Mouse (Mus musculus): ENCODE results near the gene Exosc5. TPM values are rescaled to one million over a fixed set of nuclear protein-coding genes. Genes with fewer than 3 reads are reported as not detected.

Exosc5 gene
- total and polyA plus RNA-seq, 3 experiments = 16.6 to 23.5 (median 20.5) TPM

- no peak overlapping the region for H3K9ac ChIP-seq (ENCODE audit: low read depth, low read length)
- no peaks in the 10 kb centered on the region for H3K79me2 ChIP-seq (replicated peaks; ENCODE audit: control insufficient read depth, insufficient read depth, low read length)
- H3K4me1 ChIP-seq (ENCODE audit: control insufficient read depth, insufficient read depth, low read length) = peaks cover 8% of the 10 kb centered on the region
- H3K27me3 ChIP-seq (ENCODE audit: control insufficient read depth, insufficient read depth, low read length) = no peaks in the 10 kb centered on the region
- intact Hi-C loops (cut with DNase I) = no loop called here
- H3K4me3 ChIP-seq = no peak overlapping the region
- no peaks in the 10 kb centered on the region for H3K36me3 ChIP-seq (ENCODE audit: control insufficient read depth, insufficient read depth, low read length)
- 75% methylated on average over 13 of the region's 13 CpGs for WGBS
- TF ChIP-seq POLR2A (IDR thresholded peaks at IDR 0.05; ENCODE audit: insufficient read depth, low read depth, low read length) = no peak
- no peak for TF ChIP-seq EP300 (IDR thresholded peaks at IDR 0.05; ENCODE audit: insufficient read depth, low read depth, low read length)
- TF ChIP-seq CTCF (IDR thresholded peaks at IDR 0.05) = no peak
- no peak for DNase-seq
- H3K27ac ChIP-seq = no peak overlapping the region
Observed at GRCm38 (mm10) chr7:25699851-25700250, 40.9 kb downstream of the Exosc5 start.

GRCm38 (mm10) chr7:25700732-25701131 lies 41.8 kb downstream of the Exosc5 start:
- Histone ChIP-seq H3K27me3 (ENCODE audit: control insufficient read depth, insufficient read depth, low read length) (no peaks in the 10 kb centered on the region), H3K4me1 (ENCODE audit: control insufficient read depth, insufficient read depth, low read length) (peaks cover 13% of the 10 kb centered on the region), H3K36me3 (ENCODE audit: control insufficient read depth, insufficient read depth, low read length) (peaks cover 4% of the 10 kb centered on the region; the same call in 1 of the 2 replicates), H3K4me3 (no peak overlapping the region), H3K27ac (no peak overlapping the region), H3K9ac (ENCODE audit: low read depth, low read length) (no peak overlapping the region), H3K79me2 (replicated peaks; ENCODE audit: control insufficient read depth, insufficient read depth, low read length) (no peaks in the 10 kb centered on the region)
- intact Hi-C loops (cut with DNase I) = no loop called here
- TF ChIP-seq EP300 (IDR thresholded peaks at IDR 0.05; ENCODE audit: insufficient read depth, low read depth, low read length) (no peak), POLR2A (IDR thresholded peaks at IDR 0.05; ENCODE audit: insufficient read depth, low read depth, low read length) (no peak), CTCF (IDR thresholded peaks at IDR 0.05) (peak; percentile 49)
- DNase-seq = no peak
- WGBS = 80% methylated on average over 12 of the region's 12 CpGs

GRCm38 (mm10) chr7:25702350-25702749 lies 43.4 kb downstream of the Exosc5 start:
- Histone ChIP-seq H3K4me1 (ENCODE audit: control insufficient read depth, insufficient read depth, low read length) (peaks cover 26% of the 10 kb centered on the region), H3K4me3 (no peak overlapping the region), H3K36me3 (ENCODE audit: control insufficient read depth, insufficient read depth, low read length) (peaks cover 8% of the 10 kb centered on the region), H3K27me3 (ENCODE audit: control insufficient read depth, insufficient read depth, low read length) (no peaks in the 10 kb centered on the region), H3K79me2 (replicated peaks; ENCODE audit: control insufficient read depth, insufficient read depth, low read length) (no peaks in the 10 kb centered on the region), H3K9ac (ENCODE audit: low read depth, low read length) (no peak overlapping the region), H3K27ac (no peak overlapping the region)
- 97% methylated on average over 2 of the region's 2 CpGs for WGBS
- no peak for TF ChIP-seq POLR2A (IDR thresholded peaks at IDR 0.05; ENCODE audit: insufficient read depth, low read depth, low read length)
- TF ChIP-seq CTCF (IDR thresholded peaks at IDR 0.05) = peak; percentile 46
- DNase-seq = no peak
- intact Hi-C loops (cut with DNase I) = no loop called here

GRCm38 (mm10) chr7:25703793-25704494 lies 45.0 kb downstream of the Exosc5 start:
- Histone ChIP-seq H3K27me3 (ENCODE audit: control insufficient read depth, insufficient read depth, low read length) (no peaks in the 10 kb centered on the region), H3K9ac (ENCODE audit: low read depth, low read length) (peak overlapping the region; percentile 42; the same call in 1 of the 2 replicates), H3K36me3 (ENCODE audit: control insufficient read depth, insufficient read depth, low read length) (peaks cover 8% of the 10 kb centered on the region), H3K4me1 (ENCODE audit: control insufficient read depth, insufficient read depth, low read length) (peaks cover 35% of the 10 kb centered on the region), H3K79me2 (replicated peaks; ENCODE audit: control insufficient read depth, insufficient read depth, low read length) (no peaks in the 10 kb centered on the region), H3K4me3 (peak overlapping the region; percentile 11; the same call in 1 of the 2 replicates), H3K27ac (peak overlapping the region; percentile 27)
- intact Hi-C loops (cut with DNase I) = no loop called here
- WGBS = 31% methylated on average over 10 of the region's 10 CpGs
- DNase-seq = peak; percentile 43 to 61
- TF ChIP-seq POLR2A (IDR thresholded peaks at IDR 0.05; ENCODE audit: insufficient read depth, low read depth, low read length) = peak; percentile 60; the same call in 1 of the 2 replicates
- peak; percentile 48; the same call in 1 of the 2 replicates for TF ChIP-seq EP300 (IDR thresholded peaks at IDR 0.05; ENCODE audit: insufficient read depth, low read depth, low read length)
- no peak for TF ChIP-seq CTCF (IDR thresholded peaks at IDR 0.05)

- WGBS = 45% methylated on average over 36 of the region's 37 CpGs
- TF ChIP-seq CTCF (IDR thresholded peaks at IDR 0.05) = no peak
- TF ChIP-seq EP300 (IDR thresholded peaks at IDR 0.05; ENCODE audit: insufficient read depth, low read depth, low read length) = no peak
- TF ChIP-seq POLR2A (IDR thresholded peaks at IDR 0.05; ENCODE audit: insufficient read depth, low read depth, low read length) = no peak
- peaks cover 8% of the 10 kb centered on the region for H3K36me3 ChIP-seq (ENCODE audit: control insufficient read depth, insufficient read depth, low read length)
- H3K79me2 ChIP-seq (replicated peaks; ENCODE audit: control insufficient read depth, insufficient read depth, low read length) = no peaks in the 10 kb centered on the region
- DNase-seq = no peak
- no peaks in the 10 kb centered on the region for H3K27me3 ChIP-seq (ENCODE audit: control insufficient read depth, insufficient read depth, low read length)
- H3K27ac ChIP-seq = peak overlapping the region; percentile 68
- H3K4me3 ChIP-seq = no peak overlapping the region; the same call in 1 of the 2 replicates
- no peak overlapping the region for H3K9ac ChIP-seq (ENCODE audit: low read depth, low read length)
- intact Hi-C loops (cut with DNase I) = no loop called here
- peaks cover 40% of the 10 kb centered on the region for H3K4me1 ChIP-seq (ENCODE audit: control insufficient read depth, insufficient read depth, low read length)
Observed at GRCm38 (mm10) chr7:25704716-25705364, 45.9 kb downstream of the Exosc5 start.

- H3K4me1 ChIP-seq (ENCODE audit: control insufficient read depth, insufficient read depth, low read length) = peaks cover 43% of the 10 kb centered on the region
Observed at GRCm38 (mm10) chr7:25705801-25706251, 46.9 kb downstream of the Exosc5 start.

More at GRCm38 (mm10) chr7:25705801-25706251, 46.9 kb downstream of the Exosc5 start:
- Histone ChIP-seq H3K36me3 (ENCODE audit: control insufficient read depth, insufficient read depth, low read length) (peaks cover 8% of the 10 kb centered on the region), H3K79me2 (replicated peaks; ENCODE audit: control insufficient read depth, insufficient read depth, low read length) (no peaks in the 10 kb centered on the region), H3K4me3 (no peak overlapping the region), H3K9ac (ENCODE audit: low read depth, low read length) (no peak overlapping the region), H3K27ac (peak overlapping the region; percentile 85), H3K27me3 (ENCODE audit: control insufficient read depth, insufficient read depth, low read length) (no peaks in the 10 kb centered on the region)
- peak; percentile 61 to 76 for DNase-seq
- intact Hi-C loops (cut with DNase I) = no loop called here
- WGBS = 13% methylated on average over 6 of the region's 6 CpGs
- 0 out of 2 replicates have a peak, but pooled peaks have one; percentile 21 for TF ChIP-seq POLR2A (IDR thresholded peaks at IDR 0.05; ENCODE audit: insufficient read depth, low read depth, low read length)
- peak; percentile 83 for TF ChIP-seq EP300 (IDR thresholded peaks at IDR 0.05; ENCODE audit: insufficient read depth, low read depth, low read length)
- TF ChIP-seq CTCF (IDR thresholded peaks at IDR 0.05) = no peak

Measured in heart, adult 2 months (tissue).